Mouse (Mus musculus): ENCODE results near the gene Wrb.
"Not testable (repeated sequence)": the region's sequence is repeated elsewhere in the genome, so short reads cannot be mapped to it uniquely, and the experiment has no call there.

Gene Wrb

GRCm38 (mm10) chr16:96145110-96145800 is at the start of gene Wrb:
Gene Wrb, plus strand, starts transcription at chr16:96145407.
- peak; percentile 100 for DNase-seq (ENCODE audit: low spot score)

- no peak for DNase-seq (ENCODE audit: low spot score)
Observed at GRCm38 (mm10) chr16:96095966-96096365, 49.2 kb upstream of the Wrb start.

- DNase-seq (ENCODE audit: low spot score): not testable (repeated sequence)
Observed at GRCm38 (mm10) chr16:96097811-96098210, 47.4 kb upstream of the Wrb start.

GRCm38 (mm10) chr16:96103036-96103435 is 42.2 kb upstream of the Wrb start:
- DNase-seq (ENCODE audit: low spot score): peak; percentile 66

- DNase-seq (ENCODE audit: low spot score): no peak
Observed at GRCm38 (mm10) chr16:96109673-96110072, 35.5 kb upstream of the Wrb start.

GRCm38 (mm10) chr16:96110655-96111345 is 34.4 kb upstream of the Wrb start:
- DNase-seq (ENCODE audit: low spot score): no peak

GRCm38 (mm10) chr16:96112769-96113168 is 32.4 kb upstream of the Wrb start:
- no peak for DNase-seq (ENCODE audit: low spot score)

GRCm38 (mm10) chr16:96114729-96115128 is 30.5 kb upstream of the Wrb start:
- no peak for DNase-seq (ENCODE audit: low spot score)

- peak; percentile 55 for DNase-seq (ENCODE audit: low spot score)
Observed at GRCm38 (mm10) chr16:96120022-96120623, 25.1 kb upstream of the Wrb start.

GRCm38 (mm10) chr16:96126684-96127171 is 18.5 kb upstream of the Wrb start:
- peak; percentile 67 for DNase-seq (ENCODE audit: low spot score)

- no peak for DNase-seq (ENCODE audit: low spot score)
Observed at GRCm38 (mm10) chr16:96127288-96127656, 17.9 kb upstream of the Wrb start.

- peak; percentile 96 for DNase-seq (ENCODE audit: low spot score)
Observed at GRCm38 (mm10) chr16:96127657-96128344, 17.4 kb upstream of the Wrb start, which contains the start of gene Hmgn1. Gene Hmgn1, minus strand, starts transcription at chr16:96127729.

- no peak for DNase-seq (ENCODE audit: low spot score)
Observed at GRCm38 (mm10) chr16:96128466-96128865, 16.7 kb upstream of the Wrb start.

- not testable (repeated sequence) for DNase-seq (ENCODE audit: low spot score)
Observed at GRCm38 (mm10) chr16:96144748-96145109, 478 bp upstream of the Wrb start.

GRCm38 (mm10) chr16:96145814-96146213 is 607 bp downstream of the Wrb start:
- DNase-seq (ENCODE audit: low spot score): no peak

GRCm38 (mm10) chr16:96148834-96149233 is 3.6 kb downstream of the Wrb start:
- peak; percentile 64 for DNase-seq (ENCODE audit: low spot score)

GRCm38 (mm10) chr16:96149311-96149710 is 4.1 kb downstream of the Wrb start:
- DNase-seq (ENCODE audit: low spot score): no peak

- DNase-seq (ENCODE audit: low spot score): peak; percentile 66
Observed at GRCm38 (mm10) chr16:96150995-96151394, 5.8 kb downstream of the Wrb start.

- peak; percentile 79 for DNase-seq (ENCODE audit: low spot score)
Observed at GRCm38 (mm10) chr16:96151551-96151950, 6.3 kb downstream of the Wrb start.

GRCm38 (mm10) chr16:96154476-96154875 is 9.3 kb downstream of the Wrb start:
- peak; percentile 83 for DNase-seq (ENCODE audit: low spot score)

GRCm38 (mm10) chr16:96156019-96156418 is 10.8 kb downstream of the Wrb start:
- DNase-seq (ENCODE audit: low spot score): no peak

GRCm38 (mm10) chr16:96157171-96157570 is 12.0 kb downstream of the Wrb start:
- no peak for DNase-seq (ENCODE audit: low spot score)
